Mouse (Mus musculus): ENCODE data around the gene Ift57. TPM values are rescaled to one million over a fixed set of nuclear protein-coding genes. Genes with fewer than 3 reads are reported as not detected.

Ift57 gene
- polyA plus RNA-seq, 1 experiment from 2014 or later: 19.5 TPM

GRCm38 (mm10) chr16:49796271-49796670, 97.2 kb downstream of the Ift57 start:
- Histone ChIP-seq H3K4me1 (replicated peaks) (peaks cover 24% of the 10 kb centered on the region), H3K36me3 (no peaks in the 10 kb centered on the region), H3K4me2 (no peak overlapping the region), H3K9ac (no peak overlapping the region), H3K27ac (ENCODE audit: poor library complexity, severe bottlenecking) (no peak overlapping the region), H3K27me3 (replicated peaks) (no peaks in the 10 kb centered on the region), H3K9me3 (replicated peaks) (no peaks in the 10 kb centered on the region), H3K4me3 (no peak overlapping the region)
- WGBS: 82% methylated on average over 2 of the region's 2 CpGs
- no peak for ATAC-seq (ENCODE audit: insufficient number of reproducible peaks, low FRiP score)

- H3K9ac ChIP-seq: no peak overlapping the region
- no peak overlapping the region for H3K4me3 ChIP-seq
- ATAC-seq (ENCODE audit: insufficient number of reproducible peaks, low FRiP score): no peak
- no peak overlapping the region for H3K4me2 ChIP-seq
- no peaks in the 10 kb centered on the region for H3K36me3 ChIP-seq
- H3K9me3 ChIP-seq (replicated peaks): no peaks in the 10 kb centered on the region
- peaks cover 22% of the 10 kb centered on the region for H3K4me1 ChIP-seq (replicated peaks)
- 88% methylated on average over 2 of the region's 2 CpGs for WGBS
- H3K27me3 ChIP-seq (replicated peaks): no peaks in the 10 kb centered on the region
- H3K27ac ChIP-seq (ENCODE audit: poor library complexity, severe bottlenecking): no peak overlapping the region
Observed at GRCm38 (mm10) chr16:49796954-49797353, 97.9 kb downstream of the Ift57 start.

- H3K4me3 ChIP-seq: no peak overlapping the region
- H3K9me3 ChIP-seq (replicated peaks): no peaks in the 10 kb centered on the region
- no peaks in the 10 kb centered on the region for H3K36me3 ChIP-seq
- 50% methylated on average over 6 of the region's 6 CpGs for WGBS
- peaks cover 13% of the 10 kb centered on the region for H3K4me1 ChIP-seq (replicated peaks)
- no peak overlapping the region for H3K27ac ChIP-seq (ENCODE audit: poor library complexity, severe bottlenecking)
- no peak for ATAC-seq (ENCODE audit: insufficient number of reproducible peaks, low FRiP score)
- H3K4me2 ChIP-seq: no peak overlapping the region
- no peak overlapping the region for H3K9ac ChIP-seq
- no peaks in the 10 kb centered on the region for H3K27me3 ChIP-seq (replicated peaks)
Observed at GRCm38 (mm10) chr16:49798790-49799189, 99.8 kb downstream of the Ift57 start.

GRCm38 (mm10) chr16:49799597-49800561, 100.8 kb downstream of the Ift57 start, which contains the start of gene Cd47:
Gene Cd47, plus strand, starts transcription at chr16:49800533.
- WGBS: 64% methylated on average over 10 of the region's 10 CpGs
- H3K27me3 ChIP-seq (replicated peaks): no peaks in the 10 kb centered on the region
- peaks cover 21% of the 10 kb centered on the region for H3K4me1 ChIP-seq (replicated peaks)
- H3K9me3 ChIP-seq (replicated peaks): no peaks in the 10 kb centered on the region
- no peak within 1 kb of the TSS for H3K4me3 ChIP-seq
- H3K36me3 ChIP-seq: no peaks in the 10 kb centered on the region
- peak within 1 kb of the TSS; percentile 13; the same call in 1 of the 2 replicates for H3K27ac ChIP-seq (ENCODE audit: poor library complexity, severe bottlenecking)
- no peak within 1 kb of the TSS for H3K4me2 ChIP-seq
- ATAC-seq (ENCODE audit: insufficient number of reproducible peaks, low FRiP score): peak; percentile 84
- no peak within 1 kb of the TSS for H3K9ac ChIP-seq

- Histone ChIP-seq H3K27me3 (replicated peaks) (no peaks in the 10 kb centered on the region), H3K9ac (no peak overlapping the region), H3K4me2 (no peak overlapping the region), H3K4me3 (no peak overlapping the region), H3K27ac (ENCODE audit: poor library complexity, severe bottlenecking) (no peak overlapping the region), H3K36me3 (no peaks in the 10 kb centered on the region), H3K4me1 (replicated peaks) (peaks cover 21% of the 10 kb centered on the region), H3K9me3 (replicated peaks) (no peaks in the 10 kb centered on the region)
- no peak for ATAC-seq (ENCODE audit: insufficient number of reproducible peaks, low FRiP score)
- 62% methylated on average over 5 of the region's 5 CpGs for WGBS
Observed at GRCm38 (mm10) chr16:49800996-49801395, 102.0 kb downstream of the Ift57 start.

GRCm38 (mm10) chr16:49801399-49801798, 102.4 kb downstream of the Ift57 start:
- Histone ChIP-seq H3K27ac (ENCODE audit: poor library complexity, severe bottlenecking) (no peak overlapping the region), H3K36me3 (no peaks in the 10 kb centered on the region), H3K4me3 (no peak overlapping the region), H3K4me2 (no peak overlapping the region), H3K4me1 (replicated peaks) (peaks cover 21% of the 10 kb centered on the region), H3K9ac (no peak overlapping the region), H3K27me3 (replicated peaks) (no peaks in the 10 kb centered on the region), H3K9me3 (replicated peaks) (no peaks in the 10 kb centered on the region)
- 50% methylated on average over 5 of the region's 5 CpGs for WGBS
- no peak for ATAC-seq (ENCODE audit: insufficient number of reproducible peaks, low FRiP score)

GRCm38 (mm10) chr16:49802993-49803392, 104.0 kb downstream of the Ift57 start:
- Histone ChIP-seq H3K27ac (ENCODE audit: poor library complexity, severe bottlenecking) (no peak overlapping the region), H3K4me3 (no peak overlapping the region), H3K9ac (no peak overlapping the region), H3K4me1 (replicated peaks) (peaks cover 21% of the 10 kb centered on the region), H3K27me3 (replicated peaks) (no peaks in the 10 kb centered on the region), H3K4me2 (no peak overlapping the region), H3K9me3 (replicated peaks) (no peaks in the 10 kb centered on the region), H3K36me3 (no peaks in the 10 kb centered on the region)
- no peak for ATAC-seq (ENCODE audit: insufficient number of reproducible peaks, low FRiP score)
- 75% methylated on average over 2 of the region's 2 CpGs for whole genome bisulfite sequencing

GRCm38 (mm10) chr16:49803932-49804461, 105.0 kb downstream of the Ift57 start:
- no peaks in the 10 kb centered on the region for H3K36me3 ChIP-seq
- 3% methylated on average over 12 of the region's 12 CpGs for WGBS
- no peaks in the 10 kb centered on the region for H3K27me3 ChIP-seq (replicated peaks)
- H3K9ac ChIP-seq: peak overlapping the region; percentile 59
- no peaks in the 10 kb centered on the region for H3K9me3 ChIP-seq (replicated peaks)
- H3K27ac ChIP-seq (ENCODE audit: poor library complexity, severe bottlenecking): no peak overlapping the region
- H3K4me1 ChIP-seq (replicated peaks): peaks cover 17% of the 10 kb centered on the region
- peak overlapping the region; percentile 39 for H3K4me3 ChIP-seq
- ATAC-seq (ENCODE audit: insufficient number of reproducible peaks, low FRiP score): no peak
- H3K4me2 ChIP-seq: peak overlapping the region; percentile 81

GRCm38 (mm10) chr16:49806920-49807319, 107.9 kb downstream of the Ift57 start:
- Histone ChIP-seq H3K4me2 (no peak overlapping the region), H3K4me3 (no peak overlapping the region), H3K27ac (ENCODE audit: poor library complexity, severe bottlenecking) (no peak overlapping the region), H3K9ac (no peak overlapping the region), H3K27me3 (replicated peaks) (peaks cover 3% of the 10 kb centered on the region), H3K9me3 (replicated peaks) (no peaks in the 10 kb centered on the region), H3K4me1 (replicated peaks) (peaks cover 10% of the 10 kb centered on the region), H3K36me3 (no peaks in the 10 kb centered on the region)
- 89% methylated on average over 10 of the region's 10 CpGs for WGBS
- no peak for ATAC-seq (ENCODE audit: insufficient number of reproducible peaks, low FRiP score)

GRCm38 (mm10) chr16:49807419-49807841, 108.4 kb downstream of the Ift57 start:
- no peak overlapping the region for H3K9ac ChIP-seq
- peaks cover 10% of the 10 kb centered on the region for H3K4me1 ChIP-seq (replicated peaks)
- 50% methylated on average over 7 of the region's 7 CpGs for WGBS
- H3K27me3 ChIP-seq (replicated peaks): peaks cover 3% of the 10 kb centered on the region
- no peaks in the 10 kb centered on the region for H3K36me3 ChIP-seq
- ATAC-seq (ENCODE audit: insufficient number of reproducible peaks, low FRiP score): no peak
- H3K4me2 ChIP-seq: no peak overlapping the region
- H3K4me3 ChIP-seq: no peak overlapping the region
- no peaks in the 10 kb centered on the region for H3K9me3 ChIP-seq (replicated peaks)
- H3K27ac ChIP-seq (ENCODE audit: poor library complexity, severe bottlenecking): no peak overlapping the region

- 80% methylated on average over 18 of the region's 18 CpGs for WGBS
- Histone ChIP-seq H3K9me3 (replicated peaks) (no peaks in the 10 kb centered on the region), H3K27me3 (replicated peaks) (peaks cover 3% of the 10 kb centered on the region), H3K4me3 (no peak overlapping the region), H3K4me1 (replicated peaks) (peaks cover 10% of the 10 kb centered on the region), H3K9ac (no peak overlapping the region), H3K36me3 (no peaks in the 10 kb centered on the region), H3K4me2 (no peak overlapping the region), H3K27ac (ENCODE audit: poor library complexity, severe bottlenecking) (no peak overlapping the region)
- no peak for ATAC-seq (ENCODE audit: insufficient number of reproducible peaks, low FRiP score)
Observed at GRCm38 (mm10) chr16:49807862-49808430, 108.9 kb downstream of the Ift57 start.

Data from heart, embryonic 12.5 days (tissue).